Mouse (Mus musculus) kidney, adult 8-10 months (tissue): ENCODE data around the gene Smarcd1.
A peak's percentile ranks its signal among the peaks of the same experiment; 100 is the strongest.

ENCODE experiments used
- DNase-seq, 2 experiments: peaks; one replicate each; pipeline ENCODE4 v3.0.0; 2022

Gene Smarcd1

DNA sequence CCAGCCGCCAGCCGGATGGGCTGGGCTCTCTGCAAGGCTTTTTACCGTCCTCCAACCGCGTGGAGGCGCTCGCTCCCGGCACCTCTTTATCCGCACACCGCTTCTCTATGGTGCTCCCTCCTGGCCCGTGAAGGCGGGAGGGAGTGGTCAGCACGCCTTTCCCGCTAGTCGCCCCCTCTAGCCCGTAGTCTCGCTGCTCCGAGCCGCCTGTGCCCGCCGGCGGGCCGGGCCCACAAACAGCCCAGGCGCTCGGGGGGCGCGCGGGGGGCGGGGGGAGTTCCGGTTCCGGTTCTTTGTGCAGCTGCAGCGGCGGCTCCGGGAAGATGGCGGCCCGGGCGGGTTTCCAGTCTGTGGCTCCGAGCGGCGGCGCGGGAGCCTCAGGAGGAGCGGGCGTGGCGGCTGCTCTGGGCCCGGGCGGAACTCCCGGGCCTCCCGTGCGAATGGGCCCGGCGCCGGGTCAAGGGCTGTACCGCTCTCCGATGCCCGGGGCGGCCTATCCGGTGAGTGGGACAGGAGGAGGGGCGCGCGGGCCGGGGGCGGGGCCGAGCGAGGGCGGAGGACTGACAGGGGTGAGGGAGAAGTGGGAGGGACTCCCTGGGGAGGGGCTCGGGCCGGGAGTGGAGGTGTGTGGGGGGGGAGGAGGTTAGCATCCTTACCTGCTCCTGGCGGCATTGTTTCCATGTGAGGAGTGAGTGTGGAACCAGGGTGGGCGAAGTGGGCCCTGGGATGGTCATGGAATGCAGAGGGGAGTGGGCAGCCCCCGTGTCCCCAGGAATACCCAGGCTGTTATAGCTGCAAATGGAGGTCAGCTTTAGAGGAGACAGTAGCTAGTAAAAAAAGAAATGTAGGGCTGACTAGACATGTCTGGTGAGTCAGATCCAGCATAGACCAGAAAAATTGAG lies at the start of gene Smarcd1:
Gene Smarcd1, plus strand, starts transcription at position 131 of the 902 bp plus-strand sequence.
- peak; percentile 91 to 93 for DNase-seq

DNA sequence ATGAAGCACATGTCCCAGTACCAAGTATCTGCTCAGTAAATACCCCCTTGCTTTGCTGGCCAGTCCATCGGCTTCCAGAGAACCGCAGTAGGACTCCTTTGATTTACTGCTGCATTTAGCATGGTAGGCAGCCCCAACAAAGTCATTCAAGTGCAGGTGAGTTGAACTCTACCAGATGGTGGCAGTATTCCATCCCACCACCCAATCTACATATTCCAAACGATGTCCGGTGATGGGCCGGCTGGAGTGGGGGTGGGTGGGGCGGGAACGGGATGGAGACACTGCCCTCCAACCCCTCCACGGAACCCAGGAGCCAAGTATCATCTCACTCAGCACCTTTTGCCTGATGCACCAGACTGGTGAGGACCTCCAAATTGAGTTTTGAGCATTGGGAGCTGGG lies 48.6 kb upstream of the Smarcd1 start:
- no peak for DNase-seq

GRCm38 (mm10) chr15:99653876-99654275 lies 48.1 kb upstream of the Smarcd1 start:
- no peak for DNase-seq

GRCm38 (mm10) chr15:99655956-99656355 lies 46.0 kb upstream of the Smarcd1 start:
- DNase-seq = no peak

GRCm38 (mm10) chr15:99658437-99658836 lies 43.5 kb upstream of the Smarcd1 start:
- DNase-seq = no peak

DNA sequence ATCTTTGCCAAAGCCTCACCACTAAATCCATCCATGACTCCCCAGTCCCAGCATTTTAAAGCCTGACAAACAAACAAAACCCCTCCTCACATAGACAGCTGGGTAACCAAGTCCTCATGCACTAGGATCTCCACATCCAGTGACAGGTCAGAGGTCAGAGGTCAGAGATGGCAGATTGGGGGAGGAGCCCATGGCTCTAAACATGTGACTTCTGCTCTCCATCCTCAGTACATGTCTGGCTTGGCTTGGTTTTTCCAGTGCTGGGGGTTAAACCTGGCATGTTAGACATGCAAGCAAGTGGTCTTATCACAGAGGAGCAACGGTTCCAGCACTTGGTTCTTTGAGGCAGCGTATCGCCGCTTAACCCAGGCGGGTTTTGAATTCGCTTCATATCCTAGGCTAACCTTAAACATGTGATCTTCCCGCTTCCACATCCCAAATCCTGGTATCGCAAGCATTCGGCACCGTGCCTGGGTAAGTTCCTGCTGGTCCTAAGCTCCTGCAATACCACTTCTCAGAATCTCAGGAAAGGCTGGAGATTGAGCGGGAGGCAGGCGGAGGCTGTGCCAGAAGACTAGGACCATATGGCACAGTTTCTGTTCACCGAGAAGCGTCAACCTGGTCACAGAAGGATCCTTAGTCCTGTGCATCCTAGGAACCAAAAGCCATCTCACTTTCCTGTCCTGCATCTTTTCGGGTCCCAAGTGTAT lies 40.7 kb upstream of the Smarcd1 start:
- no peak for DNase-seq

- DNase-seq = no peak
Measured at GRCm38 (mm10) chr15:99662371-99662770, 39.6 kb upstream of the Smarcd1 start.

- no peak for DNase-seq
Measured at GRCm38 (mm10) chr15:99663964-99664599, 37.8 kb upstream of the Smarcd1 start.

DNA sequence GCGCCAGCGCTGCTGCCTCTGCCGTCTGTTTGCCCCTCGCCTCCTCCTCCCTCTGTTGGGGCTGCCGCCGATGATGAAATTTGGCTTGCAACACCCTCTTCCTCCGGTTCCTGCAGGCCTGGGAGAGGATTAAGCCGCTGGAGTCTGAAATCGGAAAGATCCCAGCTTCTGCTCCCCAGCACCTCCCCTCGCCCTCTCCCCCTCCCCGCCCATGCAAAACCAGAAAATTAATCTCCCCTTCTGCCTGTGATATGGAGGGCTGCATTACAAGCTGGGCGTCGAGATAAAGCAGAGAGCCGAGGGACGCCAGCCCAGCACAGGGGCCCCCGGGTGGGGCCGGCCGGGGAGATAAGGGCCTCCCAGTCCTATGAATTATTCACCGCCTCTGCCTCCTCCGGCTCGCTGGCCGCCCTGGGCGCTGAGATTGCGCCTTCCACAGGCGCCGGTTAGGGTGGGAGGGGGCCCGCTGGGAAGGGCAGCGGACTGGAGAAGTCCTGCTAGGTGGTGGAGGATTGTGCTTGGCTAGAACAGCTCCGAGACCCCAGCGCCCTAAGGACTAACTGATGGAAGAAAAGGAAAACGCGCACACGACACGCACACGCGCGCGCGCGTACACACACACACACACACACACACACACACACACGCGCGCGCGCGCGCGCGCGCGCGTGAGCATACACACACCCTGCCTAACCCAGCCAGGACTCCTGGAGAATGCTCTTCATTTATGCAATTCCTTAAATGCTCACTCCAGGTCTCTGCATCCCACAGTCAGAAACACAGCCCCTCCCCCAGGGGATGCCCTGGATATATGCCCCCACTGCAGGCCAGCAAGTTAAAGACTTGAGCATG lies 37.1 kb upstream of the Smarcd1 start:
- no peak for DNase-seq

GRCm38 (mm10) chr15:99667544-99667943 lies 34.4 kb upstream of the Smarcd1 start:
- DNase-seq = no peak

- DNase-seq = peak; percentile 42 to 77
Measured at GRCm38 (mm10) chr15:99668881-99669280, 33.0 kb upstream of the Smarcd1 start.

- DNase-seq = no peak
Measured at GRCm38 (mm10) chr15:99669392-99669791, 32.5 kb upstream of the Smarcd1 start.

GRCm38 (mm10) chr15:99670154-99670821 lies 31.6 kb upstream of the Smarcd1 start, which contains the start of gene Asic1:
Asic1 (plus strand) TSS chr15:99670368.
- peak; percentile 35 to 40 for DNase-seq

DNA sequence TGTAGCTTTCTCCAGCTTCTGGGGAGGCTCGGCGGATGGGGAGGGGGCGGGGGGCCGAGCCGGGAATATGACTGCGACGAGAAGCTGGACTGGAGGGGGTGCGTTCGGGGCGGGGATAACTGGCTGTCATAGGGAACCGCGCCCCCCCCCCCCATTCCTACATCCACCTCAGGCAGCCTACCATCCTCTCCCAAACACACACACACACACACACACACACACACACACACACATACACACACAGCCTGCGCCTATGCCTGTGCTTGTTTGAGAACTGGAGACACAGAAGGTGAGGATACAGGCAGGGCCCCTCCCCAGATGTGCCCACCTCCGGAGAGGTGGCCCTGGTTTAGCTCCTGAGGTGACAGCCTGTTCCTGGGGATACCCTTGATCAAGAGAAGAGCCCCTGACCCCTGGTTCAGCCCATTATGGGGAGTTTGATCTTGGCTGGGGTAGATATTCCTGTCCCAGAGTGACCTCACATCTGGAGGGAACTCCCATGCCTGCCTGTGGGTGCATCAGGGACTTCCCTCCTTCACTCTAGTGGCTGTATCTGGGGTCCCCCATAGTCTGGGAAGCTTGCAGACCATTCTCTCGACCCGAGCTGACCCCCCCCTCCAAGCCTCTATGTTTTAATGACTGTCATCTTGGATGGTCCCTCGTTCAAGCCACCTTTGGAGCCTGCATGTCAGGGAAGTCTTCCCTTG lies 30.8 kb upstream of the Smarcd1 start:
- DNase-seq = no peak

DNA sequence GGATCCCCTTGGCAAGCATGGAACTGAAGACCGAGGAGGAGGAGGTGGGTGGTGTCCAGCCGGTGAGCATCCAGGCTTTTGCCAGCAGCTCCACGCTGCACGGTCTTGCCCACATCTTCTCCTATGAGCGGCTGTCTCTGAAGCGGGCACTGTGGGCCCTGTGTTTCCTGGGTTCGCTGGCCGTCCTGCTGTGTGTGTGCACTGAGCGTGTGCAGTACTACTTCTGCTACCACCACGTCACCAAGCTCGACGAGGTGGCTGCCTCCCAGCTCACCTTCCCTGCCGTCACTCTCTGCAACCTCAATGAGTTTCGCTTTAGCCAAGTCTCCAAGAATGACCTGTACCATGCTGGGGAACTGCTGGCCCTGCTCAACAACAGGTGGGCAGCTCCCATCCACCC lies 30.1 kb upstream of the Smarcd1 start:
- DNase-seq = no peak

DNA sequence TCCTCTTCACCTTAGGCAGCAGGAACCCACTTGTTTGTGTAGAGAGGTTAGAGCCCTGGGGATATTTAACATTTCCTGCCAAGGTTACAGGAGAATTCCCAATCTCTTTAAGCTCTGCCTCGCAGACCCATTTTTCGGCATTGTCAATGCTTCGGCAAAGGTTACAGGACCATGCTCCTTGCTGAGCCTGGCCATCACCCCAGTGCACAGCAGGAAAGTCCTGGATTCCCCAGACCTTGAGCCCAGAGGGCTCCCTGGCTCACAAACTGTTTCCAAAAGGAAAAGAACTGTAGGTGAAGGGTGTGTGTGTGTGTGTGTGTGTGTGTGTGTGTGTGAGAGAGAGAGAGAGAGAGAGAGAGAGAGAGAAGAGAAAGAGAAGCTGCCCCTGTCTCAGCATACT lies 27.1 kb upstream of the Smarcd1 start:
- DNase-seq = no peak

DNA sequence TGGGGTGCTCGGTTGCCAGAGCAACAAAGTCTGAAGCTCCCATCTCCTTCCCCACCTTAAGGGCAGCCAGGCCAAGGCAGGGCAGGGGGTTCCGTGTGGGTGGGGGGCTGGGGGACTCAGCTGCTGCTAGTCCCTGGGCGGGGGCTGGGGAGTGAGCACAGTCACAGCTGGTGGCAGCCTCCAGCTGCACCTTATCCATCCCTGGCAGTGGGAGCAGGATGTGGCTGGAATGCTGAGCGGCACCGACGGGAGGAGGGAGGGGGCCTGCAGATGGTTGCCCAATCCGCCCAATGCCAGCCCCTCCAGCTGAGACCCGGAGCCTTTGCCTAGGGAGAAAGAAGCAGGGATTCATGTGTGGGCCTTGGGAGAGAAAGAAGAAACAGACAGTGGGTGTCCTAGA lies 24.8 kb upstream of the Smarcd1 start:
- no peak for DNase-seq

DNA sequence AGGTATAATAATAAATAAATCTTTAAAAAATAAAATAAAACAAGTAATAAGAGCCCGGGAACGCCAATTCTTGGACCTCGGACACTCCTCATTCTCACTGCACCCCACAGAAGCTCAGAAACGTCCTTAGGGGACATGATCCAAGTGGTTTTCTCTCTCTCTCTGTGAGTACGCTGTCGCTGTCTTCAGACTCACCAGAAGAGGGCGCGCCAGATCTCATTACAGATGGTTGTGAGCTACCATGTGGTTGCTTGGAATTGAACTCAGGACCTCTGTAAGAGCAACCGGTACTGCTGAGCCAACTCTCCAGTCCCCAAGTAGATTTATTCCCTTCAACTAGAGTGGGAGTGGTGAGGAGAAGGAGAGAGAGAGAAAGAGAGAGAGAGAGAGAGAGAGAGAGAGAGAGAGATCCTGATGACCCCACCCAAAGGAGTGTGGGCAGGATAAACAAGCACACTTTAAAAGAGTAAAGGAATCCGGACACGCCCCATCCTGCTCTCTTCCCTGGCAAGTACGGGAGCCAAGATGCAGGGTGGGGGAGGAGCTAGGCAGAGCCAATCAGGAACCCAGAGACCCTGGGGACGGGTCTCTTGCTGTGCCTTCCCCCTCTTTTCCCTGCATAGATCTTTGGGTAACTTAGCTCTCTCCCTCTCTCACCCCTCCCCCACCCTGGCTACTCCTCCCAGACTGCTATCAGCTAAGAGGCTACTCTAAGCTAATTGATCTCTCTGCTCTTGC lies 23.7 kb upstream of the Smarcd1 start:
- no peak for DNase-seq

DNA sequence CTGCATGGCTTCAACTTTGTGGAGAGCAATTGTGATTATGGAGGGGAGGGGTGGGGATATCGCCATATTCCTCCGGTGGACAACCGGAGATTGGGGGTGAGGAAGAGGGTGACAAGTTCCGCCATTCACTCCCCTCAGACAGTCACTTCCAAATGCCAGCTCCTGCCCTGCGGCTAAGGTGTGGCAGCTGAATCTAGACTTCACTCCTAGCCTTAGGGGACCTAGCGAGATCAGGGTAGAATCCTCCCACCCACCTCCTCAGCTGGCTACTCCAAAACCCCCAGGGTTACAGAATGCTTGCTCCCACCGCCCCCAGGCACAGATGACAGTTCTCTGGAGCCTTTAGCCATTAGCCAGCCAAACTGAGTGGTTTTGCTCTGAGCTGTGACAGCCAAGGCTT lies 22.9 kb upstream of the Smarcd1 start:
- DNase-seq = no peak

GRCm38 (mm10) chr15:99682880-99683279 lies 19.0 kb upstream of the Smarcd1 start:
- no peak for DNase-seq

DNA sequence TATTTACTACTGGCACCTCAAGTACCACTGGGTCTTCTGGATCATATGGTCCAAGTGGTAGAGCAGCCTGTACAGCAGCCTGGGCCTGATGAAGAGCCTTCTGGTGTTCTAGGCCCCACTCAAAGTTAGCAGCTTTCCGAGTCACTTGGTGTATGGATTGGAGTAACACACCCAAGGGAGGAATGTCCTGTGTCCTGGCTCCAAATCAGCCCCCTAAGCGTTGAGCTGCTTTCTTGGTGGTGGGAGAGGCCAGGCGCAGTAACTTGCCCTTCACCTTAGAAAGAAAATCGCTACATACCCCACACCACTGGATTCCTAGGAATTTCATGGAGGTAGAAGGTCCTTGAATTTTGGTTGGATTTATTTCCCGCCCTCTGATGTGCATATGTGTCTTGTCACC lies 17.8 kb upstream of the Smarcd1 start:
- DNase-seq = no peak
